Mouse (Mus musculus) MEL (cell line): Measurements from ENCODE around the gene Gm4491. TPM values are rescaled to one million over a fixed set of nuclear protein-coding genes. Genes with fewer than 3 reads are reported as not detected.

Experiments used
- DNase-seq: peaks from one replicate; pipeline ENCODE4 v3.0.0; 2011; ENCODE audit warnings: low read depth, low spot score
- H3K27ac ChIP-seq: 2 replicates; pipeline ENCODE4 v1.5.1; 2012; ENCODE audit warnings: low read depth, mild to moderate bottlenecking, control low read depth, low read length, moderate library complexity; ENCODE audit not compliant: control insufficient read depth
- H3K27me3 ChIP-seq, 2 experiments: fragments of 150-350 bp in 1 of 2; sonication (generic) in 1 of 2; 2 replicates each; pipeline ENCODE4 v1.6.1; 2012; ENCODE audit warnings: low read length in 2 of 2, mild to moderate bottlenecking in 2 of 2, improper control_type of control experiment in 1 of 2, moderate library complexity in 1 of 2; ENCODE audit not compliant: insufficient read depth in 2 of 2, control insufficient read depth in 1 of 2
- H3K36me3 ChIP-seq, 2 experiments: 2 replicates each; pipeline ENCODE4 v1.6.1; 2012 to 2014; ENCODE audit warnings: low read length in 2 of 2, improper control_type of control experiment in 1 of 2, inconsistent platforms in 1 of 2, mild to moderate bottlenecking in 1 of 2; ENCODE audit not compliant: insufficient read depth in 2 of 2, control insufficient read depth in 1 of 2
- H3K4me1 ChIP-seq, 2 experiments: fragments of 150-350 bp in 1 of 2; sonication (generic) in 1 of 2; 2 replicates each; pipeline ENCODE4 v1.6.1; 2012; ENCODE audit warnings: low read length in 2 of 2, improper control_type of control experiment in 1 of 2, mild to moderate bottlenecking in 1 of 2; ENCODE audit not compliant: insufficient read depth in 2 of 2, control insufficient read depth in 1 of 2
- H3K4me3 ChIP-seq, 2 experiments: fragments of 150-350 bp in 1 of 2; sonication (generic) in 1 of 2; 2 replicates each; pipeline ENCODE4 v1.5.1; 2012; ENCODE audit warnings: low read depth in 2 of 2, low read length in 2 of 2, mild to moderate bottlenecking in 2 of 2, moderate library complexity in 2 of 2, control low read depth in 1 of 2, improper control_type of control experiment in 1 of 2; ENCODE audit not compliant: control insufficient read depth in 1 of 2, insufficient read depth in 1 of 2
- H3K79me2 ChIP-seq: 2 replicates; pipeline ENCODE4 v1.6.1; 2012; ENCODE audit warnings: mild to moderate bottlenecking, low read length, moderate library complexity; ENCODE audit not compliant: control insufficient read depth, poor library complexity, insufficient read depth
- H3K9ac ChIP-seq: 2 replicates; pipeline ENCODE4 v1.6.1; 2012; ENCODE audit warnings: low read depth, mild to moderate bottlenecking, control low read depth, low read length, moderate library complexity; ENCODE audit not compliant: control insufficient read depth, poor library complexity, severe bottlenecking
- H3K9me3 ChIP-seq: fragments of 150-350 bp; sonication (generic); replicated peaks from 2 replicates; pipeline ENCODE4 v1.6.1; 2012; ENCODE audit warnings: mild to moderate bottlenecking, low read length, improper control_type of control experiment, moderate library complexity; ENCODE audit not compliant: insufficient read depth
- CHD1 ChIP-seq: IDR thresholded peaks from 2 replicates; pipeline ENCODE4 v1.6.1; 2012; ENCODE audit warnings: low read depth, mild to moderate bottlenecking, inconsistent platforms, low read length, improper control_type of control experiment
- CHD2 ChIP-seq: IDR thresholded peaks from 2 replicates; pipeline ENCODE4 v1.6.1; 2011; ENCODE audit warnings: low read length, improper control_type of control experiment
- E2F4 ChIP-seq: IDR thresholded peaks from 2 replicates; pipeline ENCODE4 v1.6.1; 2011; ENCODE audit warnings: low read depth, low read length, improper control_type of control experiment, borderline replicate concordance
- ELF1 ChIP-seq: IDR thresholded peaks from 2 replicates; pipeline ENCODE4 v1.6.1; 2014; ENCODE audit warnings: low read depth, mild to moderate bottlenecking, inconsistent platforms, low read length, improper control_type of control experiment, moderate library complexity
- EP300 ChIP-seq, 2 experiments: IDR thresholded peaks; 2 replicates each; pipeline ENCODE4 v1.6.1; 2011; ENCODE audit warnings: improper control_type of control experiment in 2 of 2, low read length in 2 of 2, low read depth in 1 of 2, mild to moderate bottlenecking in 1 of 2
- ETS1 ChIP-seq: IDR thresholded peaks from 2 replicates; pipeline ENCODE4 v1.6.1; 2012; ENCODE audit warnings: low read depth, mild to moderate bottlenecking, inconsistent platforms, low read length, improper control_type of control experiment, moderate library complexity
- GABPA ChIP-seq: IDR thresholded peaks from 2 replicates; pipeline ENCODE4 v1.6.1; 2012; ENCODE audit warnings: low read depth, mild to moderate bottlenecking, inconsistent platforms, low read length, improper control_type of control experiment, moderate library complexity
- GATA1 ChIP-seq: IDR thresholded peaks from 2 replicates; pipeline ENCODE4 v1.6.1; 2011; ENCODE audit warnings: low read depth, low read length, improper control_type of control experiment
- HCFC1 ChIP-seq: IDR thresholded peaks from 2 replicates; pipeline ENCODE4 v1.6.1; 2012; ENCODE audit warnings: low read depth, mild to moderate bottlenecking, inconsistent platforms, low read length, improper control_type of control experiment, moderate library complexity
- JUND ChIP-seq: IDR thresholded peaks from 2 replicates; pipeline ENCODE4 v1.6.1; 2011; ENCODE audit warnings: low read depth, mild to moderate bottlenecking, improper control_type of control experiment, low read length
- MAX ChIP-seq: IDR thresholded peaks from 2 replicates; pipeline ENCODE4 v1.6.1; 2011; ENCODE audit warnings: low read length, improper control_type of control experiment
- MAZ ChIP-seq: IDR thresholded peaks from 2 replicates; pipeline ENCODE4 v1.6.1; 2012; ENCODE audit warnings: low read depth, mild to moderate bottlenecking, inconsistent platforms, low read length, improper control_type of control experiment
- MYC ChIP-seq: IDR thresholded peaks from 2 replicates; pipeline ENCODE4 v1.6.1; 2011; ENCODE audit warnings: low read depth, mild to moderate bottlenecking, low read length, improper control_type of control experiment, moderate library complexity
- NRF1 ChIP-seq: IDR thresholded peaks from 2 replicates; pipeline ENCODE4 v1.6.1; 2014; ENCODE audit warnings: low read depth, mild to moderate bottlenecking, inconsistent platforms, low read length, improper control_type of control experiment, moderate library complexity; ENCODE audit not compliant: poor library complexity, insufficient read depth, severe bottlenecking
- RAD21 ChIP-seq: IDR thresholded peaks from 2 replicates; pipeline ENCODE4 v1.6.1; 2011; ENCODE audit warnings: mild to moderate bottlenecking, low read depth, low read length, improper control_type of control experiment
- RCOR1 ChIP-seq: IDR thresholded peaks from 2 replicates; pipeline ENCODE4 v1.6.1; 2012; ENCODE audit warnings: low read depth, mild to moderate bottlenecking, inconsistent platforms, low read length, improper control_type of control experiment
- SIN3A ChIP-seq: IDR thresholded peaks from 2 replicates; pipeline ENCODE4 v1.6.1; 2012; ENCODE audit warnings: low read length, improper control_type of control experiment, inconsistent platforms
- SMC3 ChIP-seq: IDR thresholded peaks from 2 replicates; pipeline ENCODE4 v1.6.1; 2011; ENCODE audit warnings: low read depth, low read length, improper control_type of control experiment
- TCF12 ChIP-seq: IDR thresholded peaks from 2 replicates; pipeline ENCODE4 v1.6.1; 2014; ENCODE audit warnings: low read depth, mild to moderate bottlenecking, inconsistent platforms, low read length, improper control_type of control experiment, moderate library complexity
- UBTF ChIP-seq: IDR thresholded peaks from 2 replicates; pipeline ENCODE4 v1.6.1; 2012; ENCODE audit warnings: low read depth, mild to moderate bottlenecking, inconsistent platforms, low read length, improper control_type of control experiment, moderate library complexity, borderline replicate concordance; ENCODE audit not compliant: insufficient read depth
- USF1 ChIP-seq: IDR thresholded peaks from 2 replicates; pipeline ENCODE4 v1.6.1; 2014; ENCODE audit warnings: low read depth, mild to moderate bottlenecking, inconsistent platforms, low read length, improper control_type of control experiment, moderate library complexity
- ZC3H11A ChIP-seq: IDR thresholded peaks from 2 replicates; pipeline ENCODE4 v1.6.1; 2012; ENCODE audit warnings: low read depth, mild to moderate bottlenecking, inconsistent platforms, low read length, improper control_type of control experiment
- ZNF384 ChIP-seq: IDR thresholded peaks from 2 replicates; pipeline ENCODE4 v1.6.1; 2012; ENCODE audit warnings: low read depth, mild to moderate bottlenecking, inconsistent platforms, low read length, improper control_type of control experiment
- polyA plus RNA-seq, 2 experiments: library from polyadenylated mRNA; stranded (reverse) in 1 of 2; unstranded in 1 of 2; fragments of >175 nt in 1 of 2; fragments of >200 nt in 1 of 2; gene quantifications; 2 replicates each; pipeline versions ENCODE4 v1.2.1 to v1.2.4; 2012; ENCODE audit warnings: low replicate concordance in 2 of 2, low read depth in 1 of 2; ENCODE audit not compliant: insufficient read length in 2 of 2, insufficient read depth in 1 of 2, missing spikeins in 1 of 2
- total RNA-seq: library from RNA; depleted of rRNA; stranded (reverse); fragments of 300-350 nt; gene quantifications from 2 replicates; pipeline ENCODE4 v1.2.3, GENCODE M21; 2012

The Gm4491 gene
- total and polyA plus RNA-seq, 3 experiments, result not detected

DNA sequence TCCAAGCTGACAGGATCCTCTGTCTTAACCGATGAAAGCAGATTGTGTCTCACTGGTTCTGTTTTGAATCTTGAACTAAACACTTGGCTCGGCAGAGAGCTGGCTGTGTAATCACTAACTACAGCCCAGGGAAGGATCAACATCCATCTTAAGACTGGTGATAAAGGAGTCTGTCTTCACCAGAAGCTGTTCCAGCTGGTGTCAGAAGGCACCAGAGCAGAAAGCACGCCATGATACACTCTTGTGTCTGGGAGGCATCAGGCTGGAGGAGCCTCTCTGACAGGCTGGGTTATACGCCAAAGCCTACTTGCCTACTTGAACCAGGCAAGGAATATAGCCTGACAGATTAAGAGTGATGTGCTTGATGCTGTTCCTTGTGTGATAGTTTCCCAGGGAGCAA lies 30.1 kb upstream of the Gm4491 start:
- H3K9me3 ChIP-seq, result no peaks in the 10 kb centered on the region
- H3K4me1 ChIP-seq, result no peaks in the 10 kb centered on the region
- no peaks in the 10 kb centered on the region for H3K36me3 ChIP-seq
- TF ChIP-seq GATA1 (no peak), GABPA (no peak), UBTF (no peak), CHD1 (no peak), RAD21 (no peak), MAX (no peak), ZNF384 (no peak), RCOR1 (no peak), MAZ (no peak)
- H3K27me3 ChIP-seq, result no peaks in the 10 kb centered on the region; a peak in 2 of 4 replicates
- no peak overlapping the region for H3K27ac ChIP-seq
- no peak overlapping the region for H3K9ac ChIP-seq
- DNase-seq, result no peak
- H3K4me3 ChIP-seq, result no peak overlapping the region
- H3K79me2 ChIP-seq, result no peaks in the 10 kb centered on the region

DNA sequence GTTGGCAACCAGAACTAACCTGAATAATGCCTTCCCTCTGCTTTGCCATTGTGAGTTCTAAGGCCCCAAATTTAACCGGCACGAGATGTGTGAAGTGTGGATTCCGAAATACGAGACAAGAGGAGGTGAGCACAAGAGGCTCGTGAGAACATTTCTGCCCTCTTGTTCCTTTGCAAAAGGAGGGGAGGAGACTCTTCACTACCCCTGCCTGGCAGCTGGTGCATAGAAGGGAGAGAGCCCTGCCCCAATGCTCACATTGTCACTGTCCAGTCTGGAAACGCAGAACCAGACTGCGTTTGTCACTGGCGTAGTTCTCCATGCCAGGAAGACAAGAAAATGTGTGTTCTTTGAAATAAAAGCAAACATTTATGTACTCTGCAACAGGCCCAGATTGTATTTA lies 19.6 kb upstream of the Gm4491 start:
- TF ChIP-seq GABPA (no peak), EP300 (IDR thresholded peaks at IDR 0.05; ENCODE audit: low read depth in 1 of 2, low read length in 2 of 2) (no peak), USF1 (no peak), UBTF (no peak), JUND (no peak), ELF1 (no peak), MAZ (no peak), SMC3 (no peak), CHD2 (no peak), HCFC1 (no peak), SIN3A (no peak), MYC (no peak), ZC3H11A (no peak), E2F4 (no peak), CHD1 (no peak), ZNF384 (no peak), TCF12 (no peak), NRF1 (no peak), RAD21 (no peak), ETS1 (no peak)
- Histone ChIP-seq H3K79me2 (no peaks in the 10 kb centered on the region), H3K27ac (no peak overlapping the region), H3K4me3 (no peak overlapping the region), H3K27me3 (no peaks in the 10 kb centered on the region; a peak in 2 of 4 replicates), H3K4me1 (no peaks in the 10 kb centered on the region), H3K9me3 (no peaks in the 10 kb centered on the region), H3K9ac (no peak overlapping the region), H3K36me3 (no peaks in the 10 kb centered on the region)
- DNase-seq, result no peak
